Mouse (Mus musculus): ENCODE data around the gene Cdrt4. TPM values are rescaled to one million over a fixed set of nuclear protein-coding genes. Genes with fewer than 3 reads are reported as not detected.

Gene Cdrt4
- polyA plus RNA-seq, 1 experiment from 2014 or later, result not detected

- Histone ChIP-seq H3K36me3 (no peaks in the 10 kb centered on the region), H3K9ac (replicated peaks) (no peak overlapping the region), H3K4me2 (replicated peaks) (no peak overlapping the region), H3K27me3 (no peaks in the 10 kb centered on the region), H3K4me3 (no peak overlapping the region), H3K4me1 (no peaks in the 10 kb centered on the region), H3K27ac (replicated peaks) (no peak overlapping the region), H3K9me3 (no peaks in the 10 kb centered on the region)
- ATAC-seq (replicated peaks), result no peak
- 85% methylated on average over 1 of the region's 1 CpGs for WGBS
Measured at GRCm38 (mm10) chr11:62949548-62949947, 1.4 kb upstream of the Cdrt4 start.

DNA sequence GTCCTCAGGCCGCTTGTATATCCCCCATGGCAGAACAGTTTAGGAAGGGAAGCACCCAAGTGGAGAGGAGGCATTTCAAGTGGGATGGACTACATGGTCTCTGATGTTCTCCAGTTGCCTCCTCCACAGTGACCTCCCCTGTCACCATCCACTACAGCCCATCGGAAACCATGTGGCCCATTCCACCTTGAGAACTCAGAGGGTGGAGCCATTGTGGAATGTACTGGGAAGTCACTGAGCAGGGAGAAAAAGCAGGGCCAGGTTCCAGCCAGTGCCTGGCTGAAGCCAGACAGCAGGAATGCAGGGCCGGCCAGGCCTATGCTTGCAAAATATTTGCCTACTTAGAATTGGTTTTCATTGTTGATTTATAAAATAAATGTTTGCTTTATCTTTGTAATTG, 3.8 kb downstream of the Cdrt4 start:
- H3K9me3 ChIP-seq, result no peaks in the 10 kb centered on the region
- no peak for ATAC-seq (replicated peaks)
- no peak overlapping the region for H3K9ac ChIP-seq (replicated peaks)
- H3K27ac ChIP-seq (replicated peaks), result no peak overlapping the region
- WGBS, result 99% methylated on average over 2 of the region's 3 CpGs
- no peak overlapping the region for H3K4me2 ChIP-seq (replicated peaks)
- no peaks in the 10 kb centered on the region for H3K27me3 ChIP-seq
- no peak overlapping the region for H3K4me3 ChIP-seq
- H3K4me1 ChIP-seq, result no peaks in the 10 kb centered on the region
- no peaks in the 10 kb centered on the region for H3K36me3 ChIP-seq

- Histone ChIP-seq H3K9ac (replicated peaks) (no peak overlapping the region), H3K27ac (replicated peaks) (no peak overlapping the region), H3K4me2 (replicated peaks) (no peak overlapping the region), H3K4me3 (no peak overlapping the region), H3K9me3 (no peaks in the 10 kb centered on the region), H3K4me1 (no peaks in the 10 kb centered on the region), H3K36me3 (no peaks in the 10 kb centered on the region), H3K27me3 (no peaks in the 10 kb centered on the region)
- WGBS, result 88% methylated on average over 5 of the region's 5 CpGs
- ATAC-seq (replicated peaks), result no peak
Measured at GRCm38 (mm10) chr11:62955186-62955585, 4.2 kb downstream of the Cdrt4 start.

DNA sequence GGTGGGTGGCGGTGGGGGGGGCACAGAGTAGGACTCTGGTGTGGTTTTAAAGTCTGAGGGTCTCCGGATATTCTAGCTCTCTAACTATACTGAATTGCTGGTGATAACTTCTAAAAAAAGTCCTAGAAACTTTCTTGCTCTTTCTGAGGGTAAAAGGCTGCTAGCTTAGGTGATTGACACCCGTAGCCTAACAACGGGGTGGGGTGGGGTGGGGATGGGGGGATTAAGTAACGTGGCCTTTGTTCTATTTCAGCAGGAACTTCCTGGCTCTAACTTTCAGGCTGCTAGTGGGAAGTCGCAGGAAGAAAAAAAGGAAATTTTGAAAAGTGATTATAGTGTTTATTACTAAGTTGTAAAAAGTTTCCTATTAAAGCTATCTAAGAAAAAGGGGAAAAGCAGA, 4.8 kb downstream of the Cdrt4 start:
- Histone ChIP-seq H3K4me2 (replicated peaks) (no peak overlapping the region), H3K36me3 (no peaks in the 10 kb centered on the region), H3K27ac (replicated peaks) (no peak overlapping the region), H3K4me3 (no peak overlapping the region), H3K4me1 (no peaks in the 10 kb centered on the region), H3K27me3 (no peaks in the 10 kb centered on the region), H3K9ac (replicated peaks) (no peak overlapping the region), H3K9me3 (no peaks in the 10 kb centered on the region)
- 46% methylated on average over 6 of the region's 6 CpGs for WGBS
- ATAC-seq (replicated peaks), result no peak

GRCm38 (mm10) chr11:62957626-62958180, 6.7 kb downstream of the Cdrt4 start:
- Histone ChIP-seq H3K27ac (replicated peaks) (no peak overlapping the region), H3K4me1 (no peaks in the 10 kb centered on the region), H3K4me3 (no peak overlapping the region), H3K4me2 (replicated peaks) (no peak overlapping the region), H3K27me3 (no peaks in the 10 kb centered on the region), H3K9me3 (no peaks in the 10 kb centered on the region), H3K9ac (replicated peaks) (no peak overlapping the region), H3K36me3 (no peaks in the 10 kb centered on the region)
- 86% methylated on average over 8 of the region's 8 CpGs for WGBS
- ATAC-seq (replicated peaks), result no peak

DNA sequence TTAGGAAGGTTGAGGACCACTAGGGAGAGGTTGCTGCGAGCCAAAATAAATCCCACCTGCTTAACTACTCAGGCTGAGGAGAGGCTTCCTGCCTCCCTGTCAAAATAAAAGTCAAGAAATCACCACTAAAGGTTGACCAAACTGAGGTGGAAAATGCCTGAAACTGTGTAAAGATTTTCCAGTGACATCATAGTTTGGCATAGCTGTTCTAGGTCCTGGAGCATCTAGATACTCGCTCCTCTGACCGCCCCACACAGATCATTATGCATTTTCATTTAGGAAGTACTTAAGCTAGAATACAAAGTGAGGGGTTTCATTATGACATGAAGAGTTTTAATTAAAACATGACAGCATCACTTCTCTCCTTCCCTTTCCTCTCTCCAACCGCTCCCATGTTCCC, 12.3 kb downstream of the Cdrt4 start:
- H3K9ac ChIP-seq (replicated peaks), result no peak overlapping the region
- no peak for ATAC-seq (replicated peaks)
- H3K9me3 ChIP-seq, result no peaks in the 10 kb centered on the region
- peaks cover 14% of the 10 kb centered on the region for H3K4me1 ChIP-seq
- H3K27me3 ChIP-seq, result no peaks in the 10 kb centered on the region
- H3K4me2 ChIP-seq (replicated peaks), result no peak overlapping the region
- no peak overlapping the region for H3K27ac ChIP-seq (replicated peaks)
- WGBS, result 74% methylated on average over 4 of the region's 4 CpGs
- H3K4me3 ChIP-seq, result no peak overlapping the region
- H3K36me3 ChIP-seq, result no peaks in the 10 kb centered on the region

DNA sequence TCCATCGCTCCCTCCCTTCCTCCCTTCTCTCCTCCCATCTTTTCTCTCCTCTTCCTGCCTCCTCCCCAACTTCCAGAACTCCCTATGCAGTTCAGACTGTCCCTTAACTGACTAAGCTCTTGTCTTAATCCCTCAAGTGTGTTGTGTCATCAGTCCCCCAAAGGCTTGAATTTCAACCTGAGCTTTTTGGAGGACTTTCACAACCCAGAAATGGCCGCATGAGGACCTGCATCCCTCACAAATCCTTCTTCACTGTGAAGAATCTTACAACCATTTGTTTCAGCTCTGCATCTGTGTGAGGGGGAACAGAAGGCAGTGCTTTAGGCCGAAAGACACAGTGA, 15.4 kb downstream of the Cdrt4 start:
- Histone ChIP-seq H3K4me3 (no peak overlapping the region), H3K27me3 (no peaks in the 10 kb centered on the region), H3K9ac (replicated peaks) (no peak overlapping the region), H3K27ac (replicated peaks) (peak overlapping the region; percentile 79), H3K4me2 (replicated peaks) (peak overlapping the region; percentile 34), H3K9me3 (no peaks in the 10 kb centered on the region), H3K36me3 (no peaks in the 10 kb centered on the region), H3K4me1 (peaks cover 14% of the 10 kb centered on the region)
- ATAC-seq (replicated peaks), result no peak; the same call in 1 of the 2 replicates
- 51% methylated on average over 3 of the region's 3 CpGs for WGBS

DNA sequence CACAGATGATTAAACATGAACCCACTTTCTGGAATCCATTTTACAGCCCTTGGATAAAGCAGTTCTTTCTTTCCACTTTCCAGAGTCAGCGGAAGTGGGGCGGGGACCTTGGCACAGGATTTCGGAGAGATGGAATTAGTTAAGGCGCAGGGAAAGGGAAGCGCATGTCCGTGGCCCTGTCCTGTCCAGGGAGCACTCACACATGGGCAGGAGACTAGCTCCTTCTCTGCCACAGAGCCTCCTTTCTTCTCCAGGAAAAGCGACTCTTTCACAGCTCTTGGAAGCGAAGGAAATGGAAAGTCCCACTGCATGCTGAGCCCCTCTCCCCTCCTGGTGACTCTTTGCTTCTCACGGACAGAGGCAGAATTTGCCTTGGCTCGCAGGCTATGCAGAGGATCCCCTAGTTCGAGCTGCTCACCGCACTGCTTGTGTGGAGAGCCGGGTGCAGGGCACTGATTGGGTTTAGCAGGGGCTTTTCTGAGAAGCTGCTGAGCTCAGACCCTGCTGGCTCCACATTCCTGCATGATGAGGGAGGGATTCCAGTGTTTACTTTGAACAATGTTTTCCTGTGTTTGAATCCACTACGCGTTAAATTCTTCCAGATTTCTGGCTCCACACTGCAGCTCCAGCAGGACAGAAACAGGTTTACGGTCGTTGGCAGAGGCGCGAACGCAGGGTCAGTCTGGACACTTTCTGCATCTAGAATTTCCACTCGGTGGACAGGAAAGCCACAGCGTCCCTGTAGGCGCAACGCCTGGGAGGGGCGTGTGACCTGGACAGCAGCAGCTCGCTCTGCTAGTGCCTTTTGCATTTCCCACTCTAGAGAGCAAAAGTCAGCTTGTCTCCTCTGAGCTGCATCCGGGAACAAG, 16.0 kb downstream of the Cdrt4 start:
- peak overlapping the region; percentile 6 for H3K4me3 ChIP-seq
- no peaks in the 10 kb centered on the region for H3K36me3 ChIP-seq
- H3K4me2 ChIP-seq (replicated peaks), result peak overlapping the region; percentile 34
- no peak overlapping the region for H3K9ac ChIP-seq (replicated peaks)
- peaks cover 14% of the 10 kb centered on the region for H3K4me1 ChIP-seq
- H3K27me3 ChIP-seq, result no peaks in the 10 kb centered on the region
- WGBS, result 4% methylated on average over 27 of the region's 27 CpGs
- ATAC-seq (replicated peaks), result peak; percentile 94
- H3K27ac ChIP-seq (replicated peaks), result peak overlapping the region; percentile 79
- H3K9me3 ChIP-seq, result no peaks in the 10 kb centered on the region

- WGBS, result 91% methylated on average over 1 of the region's 1 CpGs
- H3K9me3 ChIP-seq, result no peaks in the 10 kb centered on the region
- no peak for ATAC-seq (replicated peaks)
Measured at GRCm38 (mm10) chr11:62977176-62977575, 26.2 kb downstream of the Cdrt4 start.

GRCm38 (mm10) chr11:62978886-62979285, 27.9 kb downstream of the Cdrt4 start:
- Histone ChIP-seq H3K4me3 (no peak overlapping the region), H3K4me1 (peaks cover 11% of the 10 kb centered on the region), H3K9me3 (no peaks in the 10 kb centered on the region), H3K27ac (replicated peaks) (no peak overlapping the region), H3K9ac (replicated peaks) (no peak overlapping the region), H3K36me3 (no peaks in the 10 kb centered on the region), H3K4me2 (replicated peaks) (no peak overlapping the region), H3K27me3 (no peaks in the 10 kb centered on the region)
- no peak for ATAC-seq (replicated peaks)
- 69% methylated on average over 6 of the region's 6 CpGs for WGBS

More at GRCm38 (mm10) chr11:62977176-62977575, 26.2 kb downstream of the Cdrt4 start:
- no peak overlapping the region for H3K4me3 ChIP-seq
- H3K9ac ChIP-seq (replicated peaks), result no peak overlapping the region
- H3K36me3 ChIP-seq, result no peaks in the 10 kb centered on the region
- no peaks in the 10 kb centered on the region for H3K4me1 ChIP-seq
- H3K4me2 ChIP-seq (replicated peaks), result no peak overlapping the region
- no peaks in the 10 kb centered on the region for H3K27me3 ChIP-seq
- H3K27ac ChIP-seq (replicated peaks), result no peak overlapping the region

GRCm38 (mm10) chr11:62981729-62982128, 30.7 kb downstream of the Cdrt4 start:
- H3K4me2 ChIP-seq (replicated peaks), result no peak overlapping the region
- no peaks in the 10 kb centered on the region for H3K9me3 ChIP-seq
- no peaks in the 10 kb centered on the region for H3K36me3 ChIP-seq
- H3K9ac ChIP-seq (replicated peaks), result no peak overlapping the region
- no peak for ATAC-seq (replicated peaks)
- H3K4me3 ChIP-seq, result no peak overlapping the region
- H3K27me3 ChIP-seq, result no peaks in the 10 kb centered on the region
- H3K27ac ChIP-seq (replicated peaks), result no peak overlapping the region
- 66% methylated on average over 3 of the region's 3 CpGs for WGBS
- H3K4me1 ChIP-seq, result peaks cover 19% of the 10 kb centered on the region

- no peak overlapping the region for H3K27ac ChIP-seq (replicated peaks)
- no peak for ATAC-seq (replicated peaks)
- WGBS, result 1% methylated on average over 3 of the region's 3 CpGs
Measured at GRCm38 (mm10) chr11:62983793-62984192, 32.8 kb downstream of the Cdrt4 start.

More at GRCm38 (mm10) chr11:62983793-62984192, 32.8 kb downstream of the Cdrt4 start:
- no peak overlapping the region for H3K4me3 ChIP-seq
- no peaks in the 10 kb centered on the region for H3K36me3 ChIP-seq
- H3K9ac ChIP-seq (replicated peaks), result no peak overlapping the region
- no peaks in the 10 kb centered on the region for H3K9me3 ChIP-seq
- peaks cover 19% of the 10 kb centered on the region for H3K4me1 ChIP-seq
- no peaks in the 10 kb centered on the region for H3K27me3 ChIP-seq
- no peak overlapping the region for H3K4me2 ChIP-seq (replicated peaks)

Measured in forebrain, embryonic 15.5 days (tissue).